Mouse (Mus musculus) urinary bladder, adult 18-20 months (tissue): Measurements from ENCODE around the gene Ctcfl.

Source experiments
- DNase-seq, 2 experiments: peaks; one replicate each; pipeline ENCODE4 v3.0.0; 2022; ENCODE audit warnings: low spot score in 2 of 2, mixed read lengths in 2 of 2

Ctcfl gene

GRCm38 (mm10) chr2:173048041-173048745 is 71.1 kb downstream of the Ctcfl start:
- DNase-seq: no peak

- DNase-seq: no peak
Measured at GRCm38 (mm10) chr2:173047471-173047870, 71.9 kb downstream of the Ctcfl start.

GRCm38 (mm10) chr2:173046582-173047297 is 72.6 kb downstream of the Ctcfl start:
- no peak for DNase-seq

GRCm38 (mm10) chr2:173044198-173044970 is 74.9 kb downstream of the Ctcfl start:
- no peak for DNase-seq
